Mouse (Mus musculus) hindbrain, embryonic 16.5 days (tissue): ENCODE measurements around the gene Oas3. TPM values are rescaled to one million over a fixed set of nuclear protein-coding genes. Genes with fewer than 3 reads are reported as not detected.

Experiments used
- ATAC-seq: fragments of 200-750 bp; cut with Nextera tagmentation; 2 replicates; pipeline ENCODE4 v1.8.0; 2017; ENCODE audit warnings: moderate TSS enrichment, moderate library complexity
- H3K27ac ChIP-seq: fragments of 300-500 bp; sonication (generic); 2 replicates; pipeline ENCODE4 v1.5.1; 2014; ENCODE audit warnings: low read depth, mild to moderate bottlenecking, control low read depth, low read length, moderate library complexity
- H3K27me3 ChIP-seq: fragments of 300-500 bp; sonication (generic); replicated peaks from 2 replicates; pipeline ENCODE4 v1.6.1; 2014; ENCODE audit warnings: low read length; ENCODE audit not compliant: control insufficient read depth, insufficient read depth
- H3K36me3 ChIP-seq: fragments of 300-500 bp; sonication (generic); 2 replicates; pipeline ENCODE4 v1.6.1; 2014; ENCODE audit warnings: mild to moderate bottlenecking, low read length, moderate library complexity, mixed read lengths; ENCODE audit not compliant: control insufficient read depth, insufficient read depth
- H3K4me1 ChIP-seq: fragments of 300-500 bp; sonication (generic); 2 replicates; pipeline ENCODE4 v1.6.1; 2014; ENCODE audit warnings: low read depth, low read length; ENCODE audit not compliant: control insufficient read depth, insufficient read depth
- H3K4me2 ChIP-seq: fragments of 300-500 bp; sonication (generic); 2 replicates; pipeline ENCODE4 v1.6.1; 2014; ENCODE audit warnings: mild to moderate bottlenecking, low read length, control low read depth, moderate library complexity
- H3K4me3 ChIP-seq: fragments of 300-500 bp; sonication (generic); 2 replicates; pipeline ENCODE4 v1.5.1; 2014; ENCODE audit warnings: mild to moderate bottlenecking, low read length, control low read depth, moderate library complexity
- H3K9ac ChIP-seq: fragments of 300-500 bp; sonication (generic); 2 replicates; pipeline ENCODE4 v1.6.1; 2014; ENCODE audit warnings: low read depth, mild to moderate bottlenecking, control low read depth, low read length, moderate library complexity
- H3K9me3 ChIP-seq: fragments of 300-500 bp; sonication (generic); 2 replicates; pipeline ENCODE4 v1.6.1; 2014; ENCODE audit warnings: mild to moderate bottlenecking, low read length, moderate library complexity; ENCODE audit not compliant: control insufficient read depth
- WGBS: fragments of 180-500 bp; shearing (Covaris S2); extraction: QIAGEN DNeasy Blood & Tissue Kit; methylation state at CpG from one replicate; pipeline ENCODE4 v1.1.7; 2014; 5-methylcytosine and 5-hydroxymethylcytosine counted together
- polyA plus RNA-seq: library from polyadenylated mRNA; unstranded; fragments of >200 nt; fragmentation: Nextera tagmentation; extraction: Ambion mirVana; gene quantifications from 2 replicates; pipeline ENCODE4 v1.2.1, GENCODE M21; 2015

The Oas3 gene
- polyA plus RNA-seq, 1 experiment from 2014 or later = 0.96 TPM

DNA sequence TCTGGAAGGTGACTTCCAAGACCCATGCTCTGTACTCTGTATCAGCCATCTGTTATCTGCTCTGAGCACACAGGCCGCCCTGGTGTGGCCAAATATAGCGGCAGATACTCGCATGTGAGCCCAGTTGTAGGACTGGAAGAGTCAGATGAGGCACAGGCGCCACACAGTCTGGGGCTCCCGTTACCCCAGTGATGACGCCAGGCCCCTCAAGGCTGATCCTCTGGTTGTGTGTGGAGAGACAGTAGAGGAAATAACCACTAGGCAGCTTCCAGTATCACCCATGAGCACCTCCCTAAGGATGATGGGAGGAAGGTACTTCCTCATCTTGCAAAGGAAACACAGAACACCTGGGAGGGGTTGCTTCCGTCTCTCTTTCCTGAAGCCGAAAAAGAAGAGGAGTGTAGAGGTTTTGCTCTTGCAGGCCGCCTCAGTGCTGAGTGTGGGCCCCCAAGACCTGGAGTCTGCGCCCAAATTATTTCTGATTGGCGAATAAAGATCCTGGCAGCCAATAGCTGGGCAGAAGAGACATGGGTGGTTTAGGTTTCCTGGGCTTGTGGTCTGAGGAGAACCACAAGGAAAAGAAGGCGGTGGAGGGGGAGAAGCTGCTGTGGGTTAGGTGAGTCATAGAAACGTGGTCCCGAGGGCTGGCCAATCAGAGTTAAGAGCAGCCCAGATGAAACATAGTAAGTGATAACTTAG is 2.0 kb downstream of the Oas3 start:
- Histone ChIP-seq H3K4me3 (no peak overlapping the region), H3K27me3 (no peaks in the 10 kb centered on the region; the same call in 1 of the 2 replicates), H3K27ac (no peak overlapping the region), H3K4me2 (no peak overlapping the region), H3K36me3 (no peaks in the 10 kb centered on the region), H3K4me1 (no peaks in the 10 kb centered on the region), H3K9me3 (no peaks in the 10 kb centered on the region), H3K9ac (no peak overlapping the region)
- ATAC-seq = no peak
- WGBS = 85% methylated on average over 14 of the region's 14 CpGs

DNA sequence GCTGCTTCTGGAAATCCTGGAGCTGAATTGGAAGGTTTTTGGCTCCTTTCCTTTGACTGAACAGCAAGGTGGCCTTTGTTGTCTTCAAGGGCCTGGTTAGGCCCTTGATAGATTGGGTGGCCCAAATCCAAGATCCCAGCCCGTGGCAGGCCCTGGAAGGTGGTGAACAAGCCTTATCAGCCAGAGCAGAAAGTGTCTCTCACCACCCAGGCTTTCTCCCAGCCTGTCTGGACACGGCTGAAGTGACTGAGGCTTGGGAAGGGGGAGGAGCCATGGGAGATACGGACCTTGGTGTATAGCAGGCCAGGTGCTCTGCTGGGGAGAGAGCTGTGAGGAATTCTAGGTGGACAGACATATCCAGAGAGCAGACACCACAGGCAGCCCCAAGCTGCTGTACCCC is 8.1 kb downstream of the Oas3 start:
- H3K4me1 ChIP-seq = no peaks in the 10 kb centered on the region
- WGBS = 63% methylated on average over 3 of the region's 3 CpGs
- H3K36me3 ChIP-seq = no peaks in the 10 kb centered on the region
- ATAC-seq = no peak
- no peak overlapping the region for H3K27ac ChIP-seq
- H3K9me3 ChIP-seq = no peaks in the 10 kb centered on the region
- no peaks in the 10 kb centered on the region; the same call in 1 of the 2 replicates for H3K27me3 ChIP-seq
- no peak overlapping the region for H3K4me3 ChIP-seq
- no peak overlapping the region for H3K9ac ChIP-seq
- H3K4me2 ChIP-seq = no peak overlapping the region

DNA sequence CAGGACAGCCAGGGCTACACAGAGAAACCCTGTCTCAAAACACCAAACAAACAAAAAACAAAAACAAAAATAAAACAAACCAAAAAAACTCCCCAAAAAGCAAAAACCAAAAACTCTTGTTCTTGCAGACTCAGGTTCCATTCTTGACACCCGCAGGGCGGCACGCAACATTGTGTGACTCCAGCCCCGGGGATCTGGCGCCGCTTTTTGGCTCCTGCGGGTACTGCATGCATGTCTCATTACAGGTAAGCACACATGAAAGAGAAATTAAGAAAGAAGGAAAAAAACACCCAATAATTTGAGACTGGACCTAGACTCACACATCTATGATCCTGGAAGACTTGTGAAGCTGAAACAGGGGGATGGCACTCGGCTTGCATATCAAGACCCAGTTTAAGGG is 12.5 kb downstream of the Oas3 start:
- ATAC-seq = no peak
- H3K27ac ChIP-seq = no peak overlapping the region
- no peaks in the 10 kb centered on the region for H3K27me3 ChIP-seq
- H3K9ac ChIP-seq = no peak overlapping the region
- WGBS = 72% methylated on average over 8 of the region's 8 CpGs
- H3K4me2 ChIP-seq = no peak overlapping the region
- no peaks in the 10 kb centered on the region for H3K4me1 ChIP-seq
- H3K9me3 ChIP-seq = no peaks in the 10 kb centered on the region
- no peak overlapping the region for H3K4me3 ChIP-seq
- no peaks in the 10 kb centered on the region for H3K36me3 ChIP-seq

DNA sequence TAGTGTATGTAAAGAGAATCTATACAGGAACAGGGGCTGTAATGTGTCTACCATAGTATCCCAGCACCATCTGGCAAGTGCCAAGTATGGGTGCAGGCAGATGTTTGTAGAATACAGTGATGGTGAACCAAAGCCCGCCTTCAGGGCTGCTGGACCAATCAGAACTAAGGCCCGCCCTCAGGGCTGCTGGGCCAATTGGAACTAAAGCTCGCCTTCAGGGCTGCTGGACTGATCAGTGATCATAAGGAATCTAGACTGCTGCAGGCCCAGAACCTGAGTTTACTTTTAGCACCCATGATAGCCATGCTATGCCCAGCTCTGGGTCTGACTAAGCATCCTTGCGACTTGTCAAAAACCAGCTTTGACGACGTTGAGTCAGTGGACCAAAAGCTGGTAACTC is 15.6 kb downstream of the Oas3 start:
- no peaks in the 10 kb centered on the region for H3K9me3 ChIP-seq
- 0 out of 2 replicates have a peak, but pooled peaks have one; percentile 37 for ATAC-seq
- no peaks in the 10 kb centered on the region for H3K36me3 ChIP-seq
- no peaks in the 10 kb centered on the region for H3K27me3 ChIP-seq
- WGBS = 26% methylated on average over 6 of the region's 6 CpGs
- H3K27ac ChIP-seq = no peak overlapping the region
- H3K4me1 ChIP-seq = no peaks in the 10 kb centered on the region
- no peak overlapping the region; the same call in 1 of the 2 replicates for H3K9ac ChIP-seq
- H3K4me3 ChIP-seq = no peak overlapping the region
- no peak overlapping the region for H3K4me2 ChIP-seq

DNA sequence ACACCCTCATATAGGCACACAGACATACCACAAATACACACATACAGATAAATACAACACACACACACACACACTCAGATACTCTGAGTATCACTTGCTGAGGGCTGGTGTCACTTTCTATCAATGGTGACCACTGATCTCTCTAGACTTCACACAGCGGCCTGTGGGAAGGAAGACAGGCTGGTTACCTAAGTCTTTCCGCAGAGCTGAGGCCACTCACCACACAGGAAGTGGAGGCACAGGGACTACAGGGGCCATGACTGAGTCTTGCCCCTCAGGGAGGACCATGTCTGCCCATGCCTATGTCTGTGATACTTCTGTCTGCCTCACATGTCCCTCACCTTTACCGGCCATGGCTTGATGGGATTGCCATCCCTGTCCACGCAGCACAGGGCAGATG is 23.2 kb downstream of the Oas3 start:
- Histone ChIP-seq H3K9me3 (no peaks in the 10 kb centered on the region), H3K4me1 (no peaks in the 10 kb centered on the region), H3K4me3 (no peak overlapping the region), H3K27me3 (0 out of 2 replicates have a peak, but pooled peaks cover 2% of the 10 kb centered on the region), H3K9ac (no peak overlapping the region), H3K36me3 (no peaks in the 10 kb centered on the region), H3K27ac (no peak overlapping the region), H3K4me2 (no peak overlapping the region)
- WGBS = 85% methylated on average over 4 of the region's 4 CpGs
- ATAC-seq = no peak

DNA sequence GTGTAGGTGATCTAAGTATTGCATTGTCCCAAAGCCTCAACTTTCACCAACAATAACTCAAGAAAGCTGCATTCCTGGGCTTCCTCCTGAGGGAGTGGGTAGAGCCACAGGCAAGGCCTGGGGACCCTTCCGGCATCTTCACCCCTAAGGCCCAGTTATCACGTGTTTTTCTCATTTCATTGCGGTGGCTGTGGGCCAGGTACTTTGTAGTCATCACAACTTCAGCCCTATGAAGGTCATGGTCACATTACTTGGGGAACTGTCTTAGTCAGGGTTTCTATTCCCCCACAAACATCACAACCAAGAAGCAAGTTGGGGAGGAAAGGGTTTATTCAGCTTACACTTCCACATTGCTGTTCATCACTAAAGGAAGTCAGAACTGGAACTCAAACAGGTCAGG is 24.7 kb downstream of the Oas3 start:
- no peaks in the 10 kb centered on the region for H3K9me3 ChIP-seq
- no peak overlapping the region for H3K4me3 ChIP-seq
- H3K36me3 ChIP-seq = no peaks in the 10 kb centered on the region
- no peak for ATAC-seq
- H3K27ac ChIP-seq = no peak overlapping the region
- 85% methylated on average over 3 of the region's 3 CpGs for WGBS
- no peak overlapping the region for H3K4me2 ChIP-seq
- H3K27me3 ChIP-seq = 0 out of 2 replicates have a peak, but pooled peaks cover 2% of the 10 kb centered on the region
- H3K9ac ChIP-seq = no peak overlapping the region
- H3K4me1 ChIP-seq = no peaks in the 10 kb centered on the region

DNA sequence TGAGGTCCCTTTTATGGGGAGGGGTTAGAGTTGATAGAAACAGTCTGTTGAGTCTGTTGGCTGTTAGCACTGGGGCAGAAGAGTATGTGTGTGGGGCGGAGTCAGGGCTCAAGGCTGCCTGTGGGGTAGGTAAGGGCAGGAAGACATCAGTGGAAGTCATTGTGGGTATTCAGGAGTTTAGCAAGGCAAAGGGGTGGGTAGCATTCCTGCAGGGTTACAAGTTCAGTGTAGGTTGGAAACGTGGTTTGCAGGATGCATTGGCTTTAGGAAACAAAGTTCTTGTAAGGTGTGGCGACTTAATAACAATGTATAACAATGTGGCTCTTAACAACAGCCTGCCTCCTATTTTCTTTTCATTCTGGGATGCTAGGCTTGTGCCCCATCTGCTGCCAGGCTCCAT is 26.3 kb downstream of the Oas3 start:
- H3K4me3 ChIP-seq = no peak overlapping the region
- H3K27me3 ChIP-seq = 0 out of 2 replicates have a peak, but pooled peaks cover 2% of the 10 kb centered on the region
- no peak for ATAC-seq
- H3K9me3 ChIP-seq = no peaks in the 10 kb centered on the region
- peaks cover 2% of the 10 kb centered on the region; the same call in 1 of the 2 replicates for H3K4me1 ChIP-seq
- no peaks in the 10 kb centered on the region for H3K36me3 ChIP-seq
- H3K9ac ChIP-seq = no peak overlapping the region
- no peak overlapping the region for H3K4me2 ChIP-seq
- WGBS = 73% methylated on average over 3 of the region's 3 CpGs
- no peak overlapping the region for H3K27ac ChIP-seq

DNA sequence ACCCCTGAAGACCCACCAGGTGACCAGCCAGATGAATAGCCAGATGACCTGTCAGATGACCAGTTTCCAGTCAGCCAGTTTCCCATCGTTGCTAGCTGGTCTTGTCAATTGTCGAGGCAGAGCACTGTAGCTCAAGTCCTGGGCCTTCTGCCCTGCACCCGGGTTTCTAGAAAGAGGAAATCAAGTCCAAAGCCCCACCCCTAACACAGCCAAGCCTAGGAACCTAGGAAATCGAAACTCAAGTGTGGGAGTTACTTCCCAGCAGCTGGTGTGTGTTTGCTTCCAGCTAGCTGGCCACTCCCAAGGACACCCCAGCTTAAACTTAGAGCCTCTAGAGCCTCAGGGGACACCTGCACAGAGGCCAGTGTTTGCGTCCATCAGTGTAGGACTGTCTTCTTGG is 27.8 kb downstream of the Oas3 start, which contains the start of gene Oas2:
Gene Oas2, minus strand, starts transcription at position 166 of the 400 bp plus-strand sequence.
- no peaks in the 10 kb centered on the region for H3K9me3 ChIP-seq
- H3K27me3 ChIP-seq = no peaks in the 10 kb centered on the region
- no peak for ATAC-seq
- no peak within 1 kb of the TSS for H3K27ac ChIP-seq
- no peak within 1 kb of the TSS for H3K4me2 ChIP-seq
- WGBS = 65% methylated on average over 5 of the region's 5 CpGs
- H3K4me3 ChIP-seq = no peak within 1 kb of the TSS
- peaks cover 2% of the 10 kb centered on the region; the same call in 1 of the 2 replicates for H3K4me1 ChIP-seq
- H3K36me3 ChIP-seq = no peaks in the 10 kb centered on the region
- H3K9ac ChIP-seq = no peak within 1 kb of the TSS

DNA sequence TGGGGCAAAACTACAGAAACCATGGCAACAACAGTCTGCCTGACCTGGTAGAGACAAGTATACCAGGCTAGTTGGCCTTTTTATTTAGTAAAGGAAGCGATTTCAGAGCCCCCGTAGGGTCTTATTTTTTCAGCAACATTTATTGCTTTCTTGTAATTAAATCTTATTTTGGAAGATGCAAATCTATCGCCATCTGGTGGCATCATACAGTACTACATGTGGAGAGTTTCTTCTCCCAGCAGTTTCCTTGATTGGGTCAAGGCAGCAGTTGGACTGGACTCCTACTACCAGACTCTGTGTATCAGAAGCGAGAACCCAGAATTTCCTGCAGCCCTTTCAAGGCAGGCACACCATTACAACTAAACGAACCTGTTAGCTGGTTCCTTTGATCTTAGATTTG is 31.0 kb downstream of the Oas3 start:
- Histone ChIP-seq H3K4me3 (no peak overlapping the region), H3K36me3 (no peaks in the 10 kb centered on the region), H3K4me2 (no peak overlapping the region), H3K27ac (no peak overlapping the region), H3K27me3 (no peaks in the 10 kb centered on the region), H3K9me3 (no peaks in the 10 kb centered on the region), H3K9ac (no peak overlapping the region), H3K4me1 (peaks cover 2% of the 10 kb centered on the region; the same call in 1 of the 2 replicates)
- 5% methylated on average over 5 of the region's 5 CpGs for WGBS
- no peak for ATAC-seq
